Mouse (Mus musculus) hindbrain, embryonic 10.5 days (tissue): ENCODE data around the gene Mybpc3. TPM values are rescaled to one million over a fixed set of nuclear protein-coding genes. Genes with fewer than 3 reads are reported as not detected.

Experiments
- DNase-seq: peaks from one replicate; pipeline ENCODE4 v3.0.0-alpha.2; 2017; ENCODE audit warnings: low spot score
- H3K27ac ChIP-seq: fragments of 300-500 bp; sonication (generic); 2 replicates; pipeline ENCODE4 v1.5.1; 2016; ENCODE audit warnings: mild to moderate bottlenecking, moderate library complexity
- H3K27me3 ChIP-seq: fragments of 300-500 bp; sonication (generic); 2 replicates; pipeline ENCODE4 v1.6.1; 2016; ENCODE audit warnings: mild to moderate bottlenecking; ENCODE audit not compliant: poor library complexity, insufficient read depth, severe bottlenecking
- H3K36me3 ChIP-seq: fragments of 300-500 bp; sonication (generic); 2 replicates; pipeline ENCODE4 v1.6.1; 2016; ENCODE audit warnings: mild to moderate bottlenecking, moderate library complexity
- H3K4me1 ChIP-seq: fragments of 300-500 bp; sonication (generic); replicated peaks from 2 replicates; pipeline ENCODE4 v1.6.1; 2016; ENCODE audit warnings: mild to moderate bottlenecking
- H3K4me3 ChIP-seq: fragments of 300-500 bp; sonication (generic); 2 replicates; pipeline ENCODE4 v1.5.1; 2016; ENCODE audit warnings: mild to moderate bottlenecking, moderate library complexity
- H3K9me3 ChIP-seq: fragments of 300-500 bp; sonication (generic); 2 replicates; pipeline ENCODE4 v1.6.1; 2016; ENCODE audit warnings: mild to moderate bottlenecking, moderate library complexity
- WGBS: fragments of 180-500 bp; shearing (Covaris S2); methylation state at CpG from one replicate; pipeline ENCODE4 v1.1.7; 2016; 5-methylcytosine and 5-hydroxymethylcytosine counted together
- polyA plus RNA-seq: library from polyadenylated mRNA; unstranded; fragments of >200 nt; fragmentation: Nextera tagmentation; extraction: Ambion mirVana; gene quantifications from 2 replicates; pipeline ENCODE4 v1.2.1, GENCODE M21; 2016

Gene Mybpc3
- polyA plus RNA-seq, 1 experiment from 2014 or later = not detected

GRCm38 (mm10) chr2:91081775-91082695, 35.9 kb upstream of the Mybpc3 start, which contains the start of gene Spi1:
TSS of gene Spi1 (plus strand) at chr2:91082390.
- DNase-seq = no peak
- H3K4me3 ChIP-seq = no peak within 1 kb of the TSS
- peaks cover 44% of the 10 kb centered on the region for H3K4me1 ChIP-seq
- 86% methylated on average over 13 of the region's 13 CpGs for WGBS
- peaks cover 12% of the 10 kb centered on the region; the same call in 1 of the 2 replicates for H3K27me3 ChIP-seq
- peak within 1 kb of the TSS; percentile 67 for H3K27ac ChIP-seq
- no peaks in the 10 kb centered on the region for H3K36me3 ChIP-seq
- H3K9me3 ChIP-seq = no peaks in the 10 kb centered on the region

DNA sequence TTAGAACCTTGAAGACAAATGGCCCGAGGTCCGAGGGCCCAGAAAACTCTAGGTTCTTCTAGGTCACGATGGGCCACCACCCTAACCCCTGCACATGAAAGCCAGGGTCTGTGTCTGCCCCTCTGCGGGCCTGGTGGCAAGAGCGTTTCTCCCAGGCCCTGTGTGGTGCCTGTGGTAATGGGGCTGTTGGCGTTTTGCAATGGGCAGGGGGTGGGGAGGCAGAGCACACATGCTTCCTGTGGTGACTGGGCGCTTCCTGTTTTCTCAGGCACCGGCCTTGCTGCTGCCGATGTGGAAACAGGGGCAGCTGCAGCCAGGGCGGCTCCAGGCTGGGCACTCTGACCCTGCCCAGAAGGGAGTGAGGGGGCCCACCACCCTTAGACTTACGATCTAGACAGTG, 35.1 kb upstream of the Mybpc3 start:
- WGBS = 70% methylated on average over 11 of the region's 11 CpGs
- Histone ChIP-seq H3K27ac (peak overlapping the region; percentile 67), H3K36me3 (no peaks in the 10 kb centered on the region), H3K4me1 (peaks cover 41% of the 10 kb centered on the region), H3K9me3 (no peaks in the 10 kb centered on the region), H3K4me3 (no peak overlapping the region), H3K27me3 (peaks cover 8% of the 10 kb centered on the region; the same call in 1 of the 2 replicates)
- no peak for DNase-seq

DNA sequence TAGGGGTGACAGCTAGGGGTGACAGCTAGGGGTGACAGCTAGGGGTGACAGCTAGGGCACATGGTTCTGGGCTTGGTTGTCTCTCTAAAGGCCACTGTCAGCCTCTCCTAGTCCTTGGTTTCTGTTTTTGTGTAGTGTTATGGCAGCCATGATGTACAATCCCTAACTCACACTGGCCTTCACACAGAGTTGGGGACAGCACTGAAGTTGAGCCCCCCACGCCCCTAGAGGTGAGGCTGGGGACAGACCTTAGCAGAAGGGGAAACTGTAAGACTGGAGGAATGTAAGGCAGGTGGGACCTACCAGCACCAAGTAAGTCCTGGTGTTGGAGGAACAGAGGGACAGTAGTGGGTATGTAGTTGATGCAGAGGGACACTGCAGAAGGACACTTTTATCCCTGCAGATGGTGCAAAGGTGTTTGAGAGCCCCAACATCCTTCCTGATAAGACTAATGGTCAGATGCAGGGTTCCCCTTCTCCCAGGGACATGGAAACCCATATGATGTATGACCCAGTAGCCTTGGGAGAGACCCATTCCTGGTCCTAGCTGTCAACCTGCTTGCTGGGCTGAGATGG, 34.5 kb upstream of the Mybpc3 start:
- no peaks in the 10 kb centered on the region for H3K9me3 ChIP-seq
- no peaks in the 10 kb centered on the region for H3K36me3 ChIP-seq
- WGBS = 70% methylated on average over 1 of the region's 1 CpGs
- no peak overlapping the region for H3K4me3 ChIP-seq
- DNase-seq = no peak
- H3K27me3 ChIP-seq = 0 out of 2 replicates have a peak, but pooled peaks cover 3% of the 10 kb centered on the region
- H3K4me1 ChIP-seq = peaks cover 35% of the 10 kb centered on the region
- H3K27ac ChIP-seq = 0 out of 2 replicates have a peak overlapping the region, but pooled peaks have one; percentile 67

DNA sequence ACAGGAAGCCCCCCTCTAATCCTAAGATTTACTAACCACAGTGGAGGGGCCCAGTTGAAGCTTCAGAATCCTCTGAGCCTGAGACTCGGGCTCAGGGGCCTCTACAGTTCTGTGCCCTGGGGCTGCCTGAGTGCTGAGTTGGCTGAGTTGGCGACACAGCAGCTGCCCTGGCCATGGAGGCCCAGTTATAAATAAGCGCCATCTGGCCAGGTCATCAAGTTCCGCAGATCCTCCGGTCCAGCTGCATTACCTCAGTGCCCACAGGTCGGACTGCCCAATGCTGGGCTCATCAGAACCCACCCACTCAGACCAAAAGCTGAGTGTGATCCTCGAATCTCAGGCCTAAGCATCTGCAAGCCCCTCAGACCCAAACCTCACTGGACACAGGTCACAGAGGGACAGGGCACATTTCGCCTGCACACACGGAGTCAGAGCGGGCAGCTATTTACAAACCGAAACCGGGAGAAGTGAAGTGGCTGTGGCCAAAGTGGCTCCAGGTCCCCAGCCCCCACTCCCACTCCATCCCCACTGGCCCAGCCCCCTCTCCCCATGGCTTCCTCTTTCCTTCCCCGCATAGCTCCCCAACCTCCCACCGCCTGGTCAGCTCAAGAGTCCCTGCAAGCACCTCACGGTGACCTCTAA, 33.6 kb upstream of the Mybpc3 start:
- no peak for DNase-seq
- Histone ChIP-seq H3K27me3 (no peaks in the 10 kb centered on the region), H3K9me3 (no peaks in the 10 kb centered on the region), H3K4me1 (peaks cover 27% of the 10 kb centered on the region), H3K36me3 (no peaks in the 10 kb centered on the region), H3K27ac (peak overlapping the region; percentile 12; the same call in 1 of the 2 replicates), H3K4me3 (no peak overlapping the region)
- WGBS = 83% methylated on average over 15 of the region's 15 CpGs

DNA sequence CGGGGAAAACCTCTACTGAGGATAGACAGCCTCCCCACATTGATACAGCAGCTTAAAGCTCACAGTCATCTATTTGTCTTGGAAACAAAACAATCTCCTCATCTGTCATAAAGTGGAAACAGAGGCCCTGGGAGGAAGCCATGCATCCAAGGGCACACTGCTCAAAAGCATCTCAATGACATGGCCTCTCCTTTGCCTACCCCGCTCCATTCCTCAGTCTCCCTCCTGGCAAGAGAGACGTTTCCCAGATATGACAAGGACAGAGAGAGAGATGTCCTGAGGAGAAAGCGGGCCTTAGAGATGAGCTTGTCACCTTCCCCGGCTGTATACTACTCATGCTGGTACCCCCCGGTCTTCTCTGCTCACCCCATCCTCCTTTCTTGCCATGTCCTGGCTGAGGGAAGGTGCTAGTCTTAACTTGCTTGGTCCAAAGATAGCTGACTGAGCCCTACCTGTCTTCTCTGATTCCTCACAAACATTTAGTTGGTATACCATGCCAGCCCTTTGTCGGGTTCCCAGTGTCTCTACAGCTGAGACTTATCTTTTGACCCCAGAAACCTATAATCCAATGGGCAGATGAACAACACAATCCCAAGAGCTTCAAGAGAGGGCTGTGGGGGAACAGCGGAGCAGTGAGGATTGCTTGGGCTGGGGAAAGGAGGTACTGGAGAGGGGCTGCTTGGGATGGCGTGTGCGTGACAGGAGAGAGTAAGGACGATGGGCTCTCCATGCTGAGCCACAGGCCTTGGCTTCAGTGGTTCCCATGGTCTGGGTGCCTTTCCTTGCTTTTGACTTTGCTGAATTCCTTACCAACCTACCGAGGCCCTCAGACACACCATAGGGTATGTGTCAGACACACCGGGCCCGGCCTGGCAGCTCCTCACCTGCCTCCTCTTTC, 32.2 kb upstream of the Mybpc3 start:
- no peaks in the 10 kb centered on the region for H3K27me3 ChIP-seq
- peaks cover 26% of the 10 kb centered on the region for H3K4me1 ChIP-seq
- H3K9me3 ChIP-seq = no peaks in the 10 kb centered on the region
- DNase-seq = no peak
- 84% methylated on average over 14 of the region's 14 CpGs for WGBS
- peak overlapping the region; percentile 67 for H3K27ac ChIP-seq
- H3K36me3 ChIP-seq = no peaks in the 10 kb centered on the region
- no peak overlapping the region for H3K4me3 ChIP-seq

DNA sequence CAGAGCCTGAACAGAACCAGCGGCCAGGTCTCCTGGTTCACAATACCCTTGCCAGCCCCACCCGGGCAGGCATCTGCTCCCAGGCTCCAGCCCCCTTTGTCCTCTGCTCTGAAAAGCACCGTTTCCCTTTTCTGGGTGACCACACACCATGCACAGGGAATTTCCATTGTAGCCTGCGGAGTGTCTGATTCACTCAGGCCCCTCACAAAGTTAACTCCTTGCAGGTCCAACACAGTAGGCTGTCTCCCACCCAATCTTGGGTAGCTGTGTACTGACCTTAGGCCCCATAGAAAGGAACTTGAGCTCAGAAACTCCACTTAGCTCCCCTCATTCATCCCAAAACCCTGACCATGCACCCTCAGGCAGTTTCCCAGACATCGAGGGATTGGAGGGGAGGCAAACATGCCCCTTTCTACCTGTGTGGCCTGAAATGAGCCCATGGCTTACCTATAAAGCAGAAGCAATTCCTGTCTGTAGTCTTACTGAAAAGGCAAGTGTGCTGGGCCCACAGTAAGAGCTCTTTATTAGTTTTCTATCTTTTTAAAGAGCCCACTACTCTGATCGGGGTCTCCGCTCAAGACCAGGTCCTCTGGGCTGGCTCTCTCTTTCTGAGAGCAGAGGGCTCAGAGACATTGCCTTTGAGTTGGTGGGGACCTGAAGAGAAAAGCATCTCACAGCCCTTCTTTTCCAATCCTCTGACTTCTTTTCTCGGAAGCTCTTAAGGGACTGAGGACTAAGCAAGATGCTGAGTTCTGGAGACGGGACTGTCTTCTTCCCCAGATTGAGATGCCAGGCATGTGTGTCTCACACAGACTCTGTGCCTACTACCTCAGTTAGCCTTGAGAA, 31.3 kb upstream of the Mybpc3 start:
- Histone ChIP-seq H3K36me3 (no peaks in the 10 kb centered on the region), H3K9me3 (no peaks in the 10 kb centered on the region), H3K4me1 (peaks cover 26% of the 10 kb centered on the region), H3K27me3 (no peaks in the 10 kb centered on the region), H3K4me3 (no peak overlapping the region), H3K27ac (peak overlapping the region; percentile 67)
- 65% methylated on average over 9 of the region's 9 CpGs for WGBS
- no peak for DNase-seq

DNA sequence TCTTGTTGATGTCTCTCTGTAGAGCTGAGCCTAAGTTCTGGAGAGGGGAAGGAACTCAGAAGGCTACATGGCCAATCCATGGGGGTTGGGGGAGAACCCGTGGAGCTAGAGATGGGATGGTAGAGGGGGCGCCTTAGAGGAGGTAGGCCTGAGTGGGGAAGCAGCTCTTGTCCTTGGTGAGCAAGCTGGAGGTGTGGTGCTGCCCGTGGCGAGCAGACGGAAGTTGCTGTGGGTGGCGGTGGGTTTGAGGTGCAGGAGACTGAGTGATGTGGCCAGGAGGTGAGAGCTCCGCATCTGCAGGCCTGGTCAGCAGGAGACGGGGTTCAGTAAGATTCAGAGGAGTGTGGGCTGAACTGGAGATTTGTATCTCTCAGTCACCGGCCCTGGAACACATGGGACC, 30.5 kb upstream of the Mybpc3 start:
- Histone ChIP-seq H3K27me3 (no peaks in the 10 kb centered on the region), H3K4me3 (no peak overlapping the region), H3K9me3 (no peaks in the 10 kb centered on the region), H3K27ac (no peak overlapping the region), H3K4me1 (peaks cover 26% of the 10 kb centered on the region), H3K36me3 (no peaks in the 10 kb centered on the region)
- no peak for DNase-seq
- WGBS = 87% methylated on average over 9 of the region's 9 CpGs

DNA sequence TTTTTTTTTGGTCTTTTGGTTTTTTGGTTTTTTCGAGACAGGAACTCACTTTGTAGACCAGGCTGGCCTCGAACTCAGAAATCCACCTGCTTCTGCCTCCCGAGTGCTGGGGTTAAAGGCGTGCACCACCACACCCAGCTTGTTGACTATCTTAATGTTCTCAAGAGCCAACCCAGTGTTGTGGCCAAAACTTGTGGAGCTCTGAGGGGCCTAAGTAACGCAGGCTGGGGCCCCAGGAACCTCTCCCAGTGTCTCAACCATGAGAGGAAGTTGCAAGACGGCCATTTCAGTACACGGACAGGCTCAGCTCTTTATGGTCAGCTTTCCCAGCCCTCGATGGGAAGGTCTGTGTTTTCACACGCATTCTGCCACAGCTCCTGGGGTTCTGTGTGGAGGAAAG, 29.0 kb upstream of the Mybpc3 start:
- no peaks in the 10 kb centered on the region for H3K36me3 ChIP-seq
- H3K4me1 ChIP-seq = peaks cover 20% of the 10 kb centered on the region; the same call in 1 of the 2 replicates
- H3K9me3 ChIP-seq = no peaks in the 10 kb centered on the region
- no peak overlapping the region for H3K27ac ChIP-seq
- H3K4me3 ChIP-seq = no peak overlapping the region
- no peaks in the 10 kb centered on the region for H3K27me3 ChIP-seq
- no peak for DNase-seq
- 83% methylated on average over 9 of the region's 9 CpGs for WGBS

- WGBS = 78% methylated on average over 6 of the region's 6 CpGs
- H3K27me3 ChIP-seq = no peaks in the 10 kb centered on the region
- DNase-seq = no peak
- H3K27ac ChIP-seq = no peak overlapping the region
- H3K36me3 ChIP-seq = no peaks in the 10 kb centered on the region
- H3K4me1 ChIP-seq = peaks cover 11% of the 10 kb centered on the region; the same call in 1 of the 2 replicates
- no peak overlapping the region for H3K4me3 ChIP-seq
- H3K9me3 ChIP-seq = no peaks in the 10 kb centered on the region
Observed at GRCm38 (mm10) chr2:91090208-91090607, 27.7 kb upstream of the Mybpc3 start.

DNA sequence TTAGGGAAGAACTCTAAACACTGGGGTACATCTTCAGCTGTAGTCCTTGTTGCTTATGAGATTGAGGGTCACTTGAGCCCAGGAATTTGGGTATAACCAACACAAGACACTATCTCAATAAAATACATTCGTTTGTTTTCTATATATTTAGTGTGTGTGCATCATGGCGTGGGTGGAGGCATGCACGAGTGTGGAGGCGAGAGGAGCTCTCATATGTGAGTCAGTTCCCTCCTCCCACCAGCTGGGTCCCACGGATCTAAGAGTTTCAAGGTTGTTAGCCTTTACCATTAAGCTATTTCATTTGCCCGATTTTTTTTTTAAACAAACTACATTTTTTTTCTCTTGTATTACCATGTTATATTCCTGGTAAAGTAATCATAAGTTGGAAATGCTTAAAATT, 27.1 kb upstream of the Mybpc3 start:
- no peaks in the 10 kb centered on the region for H3K36me3 ChIP-seq
- DNase-seq = no peak
- 79% methylated on average over 6 of the region's 6 CpGs for WGBS
- H3K4me3 ChIP-seq = no peak overlapping the region
- H3K9me3 ChIP-seq = no peaks in the 10 kb centered on the region
- no peaks in the 10 kb centered on the region for H3K27me3 ChIP-seq
- H3K27ac ChIP-seq = no peak overlapping the region
- peaks cover 11% of the 10 kb centered on the region; the same call in 1 of the 2 replicates for H3K4me1 ChIP-seq

DNA sequence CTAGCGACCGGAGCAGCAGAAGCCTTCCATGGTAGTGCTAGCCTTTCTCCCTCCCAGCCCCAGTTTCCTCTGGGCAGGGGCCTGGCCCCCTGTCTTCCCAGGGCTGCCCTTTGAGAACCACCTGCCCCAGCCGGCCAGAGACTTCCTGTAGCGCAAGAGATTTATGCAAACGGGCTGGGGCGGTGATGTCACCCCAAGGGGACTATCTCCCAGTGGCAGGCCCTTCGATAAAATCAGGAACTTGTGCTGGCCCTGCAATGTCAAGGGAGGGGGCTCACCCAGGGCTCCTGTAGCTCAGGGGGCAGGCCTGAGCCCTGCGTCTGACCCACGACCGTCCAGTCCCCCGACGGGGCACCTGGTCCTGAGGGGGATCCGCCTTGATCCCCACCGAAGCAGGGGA, 21.4 kb upstream of the Mybpc3 start:
- H3K36me3 ChIP-seq = no peaks in the 10 kb centered on the region
- no peak for DNase-seq
- H3K4me3 ChIP-seq = no peak overlapping the region
- H3K9me3 ChIP-seq = no peaks in the 10 kb centered on the region
- WGBS = 69% methylated on average over 14 of the region's 14 CpGs
- peaks cover 17% of the 10 kb centered on the region; the same call in 1 of the 2 replicates for H3K4me1 ChIP-seq
- peak overlapping the region; percentile 41; the same call in 1 of the 2 replicates for H3K27ac ChIP-seq
- no peaks in the 10 kb centered on the region for H3K27me3 ChIP-seq
